Mouse (Mus musculus) telencephalon, adult 2 months (tissue): ENCODE data around the gene Aqp11.

Experiments used
- DNase-seq: peaks from one replicate; pipeline ENCODE4 v3.0.0-alpha.2; 2011; ENCODE audit warnings: low read depth, low spot score

The Aqp11 gene

GRCm38 (mm10) chr7:97737638-97738456 is at the start of gene Aqp11:
TSS of gene Aqp11 (minus strand) at chr7:97738289.
- no peak for DNase-seq

- DNase-seq: no peak
Observed at GRCm38 (mm10) chr7:97783523-97783922, 45.4 kb upstream of the Aqp11 start.

- DNase-seq: no peak
Observed at GRCm38 (mm10) chr7:97781496-97781895, 43.4 kb upstream of the Aqp11 start.

- no peak for DNase-seq
Observed at GRCm38 (mm10) chr7:97780815-97781214, 42.7 kb upstream of the Aqp11 start.

- no peak for DNase-seq
Observed at GRCm38 (mm10) chr7:97780222-97780621, 42.1 kb upstream of the Aqp11 start.

- no peak for DNase-seq
Observed at GRCm38 (mm10) chr7:97777191-97777590, 39.1 kb upstream of the Aqp11 start.

- no peak for DNase-seq
Observed at GRCm38 (mm10) chr7:97775923-97776322, 37.8 kb upstream of the Aqp11 start.

GRCm38 (mm10) chr7:97775380-97775779 is 37.3 kb upstream of the Aqp11 start:
- no peak for DNase-seq

- no peak for DNase-seq
Observed at GRCm38 (mm10) chr7:97770841-97771620, 32.9 kb upstream of the Aqp11 start.

GRCm38 (mm10) chr7:97769020-97769419 is 30.9 kb upstream of the Aqp11 start:
- no peak for DNase-seq

GRCm38 (mm10) chr7:97767841-97768240 is 29.8 kb upstream of the Aqp11 start:
- DNase-seq: peak; percentile 57

GRCm38 (mm10) chr7:97766406-97767166 is 28.5 kb upstream of the Aqp11 start:
- DNase-seq: no peak

GRCm38 (mm10) chr7:97765963-97766347 is 27.9 kb upstream of the Aqp11 start:
- no peak for DNase-seq

- DNase-seq: peak; percentile 85
Observed at GRCm38 (mm10) chr7:97765181-97765962, 27.3 kb upstream of the Aqp11 start.

- no peak for DNase-seq
Observed at GRCm38 (mm10) chr7:97764591-97764990, 26.5 kb upstream of the Aqp11 start.

- peak; percentile 89 for DNase-seq
Observed at GRCm38 (mm10) chr7:97756967-97757881, 19.1 kb upstream of the Aqp11 start.

GRCm38 (mm10) chr7:97749207-97750190 is 11.4 kb upstream of the Aqp11 start:
- no peak for DNase-seq

GRCm38 (mm10) chr7:97748527-97749206 is 10.6 kb upstream of the Aqp11 start:
- DNase-seq: peak; percentile 47
